Mouse (Mus musculus): Measurements from ENCODE around the gene Ccdc6. TPM values are rescaled to one million over a fixed set of nuclear protein-coding genes. Genes with fewer than 3 reads are reported as not detected.

Ccdc6 gene
- polyA plus RNA-seq, 1 experiment from 2014 or later: 35.3 TPM

- ATAC-seq: no peak
- in situ Hi-C loops (cut with MboI; ENCODE audit: low pct_unique_long_range_greater_than_20kb): no loop called here
- no peak for TF ChIP-seq CTCF (IDR thresholded peaks at IDR 0.05)
- no peak for DNase-seq (ENCODE audit: low read depth, low spot score)
- ChIA-PET CTCF (interaction anchor here (1.0 kb wide), 1 partner anchor 9 kb away, joined by 4 read pairs; no protein-coding TSS in a partner anchor), POLR2A (interaction anchor here (0.6 kb wide), 1 partner anchor 9 kb away, joined by 3 read pairs; no protein-coding TSS in a partner anchor)
- no peaks in the 10 kb centered on the region for H3K27me3 ChIP-seq
Measured at GRCm38 (mm10) chr10:70110815-70111214, 13.9 kb downstream of the Ccdc6 start.

- TF ChIP-seq CTCF (IDR thresholded peaks at IDR 0.05): no peak
- H3K27me3 ChIP-seq: no peaks in the 10 kb centered on the region
- no peak for DNase-seq (ENCODE audit: low read depth, low spot score)
- in situ Hi-C loops (cut with MboI; ENCODE audit: low pct_unique_long_range_greater_than_20kb): no loop called here
- ChIA-PET CTCF (no interaction called here), POLR2A (no interaction called here)
- ATAC-seq: no peak
Measured at GRCm38 (mm10) chr10:70111643-70112042, 14.7 kb downstream of the Ccdc6 start.

- DNase-seq (ENCODE audit: low read depth, low spot score) (no peak), ATAC-seq (no peak)
- CTCF ChIA-PET: no interaction called here
- POLR2A ChIA-PET: no interaction called here
- in situ Hi-C loops (cut with MboI; ENCODE audit: low pct_unique_long_range_greater_than_20kb): no loop called here
- TF ChIP-seq CTCF (IDR thresholded peaks at IDR 0.05): no peak
- H3K27me3 ChIP-seq: no peaks in the 10 kb centered on the region
Measured at GRCm38 (mm10) chr10:70114048-70114635, 17.2 kb downstream of the Ccdc6 start.

- CTCF ChIA-PET: interaction anchor here (1.5 kb wide), 1 partner anchor 10 kb away, joined by 3 read pairs; no protein-coding TSS in a partner anchor
- DNase-seq (ENCODE audit: low read depth, low spot score) (no peak), ATAC-seq (no peak)
- POLR2A ChIA-PET: interaction anchor here (0.6 kb wide), 1 partner anchor 856 kb away, joined by 6 read pairs; no protein-coding TSS in a partner anchor
- no peaks in the 10 kb centered on the region for H3K27me3 ChIP-seq
- in situ Hi-C loops (cut with MboI; ENCODE audit: low pct_unique_long_range_greater_than_20kb): no loop called here
- TF ChIP-seq CTCF (IDR thresholded peaks at IDR 0.05): no peak
Measured at GRCm38 (mm10) chr10:70116454-70116853, 19.5 kb downstream of the Ccdc6 start.

- H3K27me3 ChIP-seq: no peaks in the 10 kb centered on the region
- in situ Hi-C loops (cut with MboI; ENCODE audit: low pct_unique_long_range_greater_than_20kb): no loop called here
- no peak for TF ChIP-seq CTCF (IDR thresholded peaks at IDR 0.05)
- ChIA-PET POLR2A (interaction anchor here (0.7 to 1.2 kb wide), 2 partner anchors 10 to 13 kb away, joined by 3 to 4 read pairs; no protein-coding TSS in a partner anchor), CTCF (no interaction called here)
- ATAC-seq (no peak), DNase-seq (ENCODE audit: low read depth, low spot score) (no peak)
Measured at GRCm38 (mm10) chr10:70119451-70119850, 22.5 kb downstream of the Ccdc6 start.

- DNase-seq (ENCODE audit: low read depth, low spot score): no peak
- no peak for ATAC-seq
- ChIA-PET CTCF (no interaction called here), POLR2A (interaction anchor here (0.6 to 0.7 kb wide), 2 partner anchors 9 to 10 kb away, joined by 3 read pairs; no protein-coding TSS in a partner anchor)
- in situ Hi-C loops (cut with MboI; ENCODE audit: low pct_unique_long_range_greater_than_20kb): no loop called here
- no peak for TF ChIP-seq CTCF (IDR thresholded peaks at IDR 0.05)
- H3K27me3 ChIP-seq: no peaks in the 10 kb centered on the region
Measured at GRCm38 (mm10) chr10:70119851-70120370, 23.0 kb downstream of the Ccdc6 start.

- ATAC-seq (peak; percentile 88), DNase-seq (ENCODE audit: low read depth, low spot score) (peak; percentile 41)
- ChIA-PET CTCF (no interaction called here), POLR2A (no interaction called here)
- in situ Hi-C loops (cut with MboI; ENCODE audit: low pct_unique_long_range_greater_than_20kb): no loop called here
- TF ChIP-seq CTCF (IDR thresholded peaks at IDR 0.05): no peak
- H3K27me3 ChIP-seq: no peaks in the 10 kb centered on the region
Measured at GRCm38 (mm10) chr10:70120671-70121405, 23.9 kb downstream of the Ccdc6 start.

GRCm38 (mm10) chr10:70121406-70121695, 24.4 kb downstream of the Ccdc6 start:
- no peak for DNase-seq (ENCODE audit: low read depth, low spot score)
- in situ Hi-C loops (cut with MboI; ENCODE audit: low pct_unique_long_range_greater_than_20kb): no loop called here
- POLR2A ChIA-PET: interaction anchor here (0.9 kb wide), 1 partner anchor 26 kb away, joined by 3 read pairs; no protein-coding TSS in a partner anchor
- CTCF ChIA-PET: no interaction called here
- ATAC-seq: no peak
- H3K27me3 ChIP-seq: no peaks in the 10 kb centered on the region
- no peak for TF ChIP-seq CTCF (IDR thresholded peaks at IDR 0.05)

GRCm38 (mm10) chr10:70123454-70123853, 26.5 kb downstream of the Ccdc6 start:
- CTCF ChIA-PET: interaction anchor here (0.7 kb wide), 1 partner anchor 13 kb away, joined by 3 read pairs; no protein-coding TSS in a partner anchor
- POLR2A ChIA-PET: no interaction called here
- no peak for TF ChIP-seq CTCF (IDR thresholded peaks at IDR 0.05)
- no peaks in the 10 kb centered on the region for H3K27me3 ChIP-seq
- ATAC-seq (no peak), DNase-seq (ENCODE audit: low read depth, low spot score) (no peak)
- in situ Hi-C loops (cut with MboI; ENCODE audit: low pct_unique_long_range_greater_than_20kb): no loop called here

- ATAC-seq: no peak
- no peaks in the 10 kb centered on the region for H3K27me3 ChIP-seq
- POLR2A ChIA-PET: interaction anchor here (0.6 kb wide), 1 partner anchor 201 kb away, joined by 7 read pairs; no protein-coding TSS in a partner anchor
- no peak for TF ChIP-seq CTCF (IDR thresholded peaks at IDR 0.05)
- no peak for DNase-seq (ENCODE audit: low read depth, low spot score)
- CTCF ChIA-PET: interaction anchor here (1.3 kb wide), 1 partner anchor 10 kb away, joined by 4 read pairs; no protein-coding TSS in a partner anchor
- in situ Hi-C loops (cut with MboI; ENCODE audit: low pct_unique_long_range_greater_than_20kb): no loop called here
Measured at GRCm38 (mm10) chr10:70125491-70125890, 28.6 kb downstream of the Ccdc6 start.

GRCm38 (mm10) chr10:70127273-70127672, 30.4 kb downstream of the Ccdc6 start:
- POLR2A ChIA-PET: no interaction called here
- no peak for TF ChIP-seq CTCF (IDR thresholded peaks at IDR 0.05)
- CTCF ChIA-PET: no interaction called here
- ATAC-seq: no peak
- H3K27me3 ChIP-seq: no peaks in the 10 kb centered on the region
- in situ Hi-C loops (cut with MboI; ENCODE audit: low pct_unique_long_range_greater_than_20kb): no loop called here
- DNase-seq (ENCODE audit: low read depth, low spot score): no peak

All from Patski (cell line).